Mouse (Mus musculus) liver, embryonic 14.5 days (tissue): ENCODE results near the gene Ube2k. TPM values are rescaled to one million over a fixed set of nuclear protein-coding genes. Genes with fewer than 3 reads are reported as not detected.
A peak's percentile ranks its signal among the peaks of the same experiment; 100 is the strongest.

Experiments
- ATAC-seq: fragments of 200-750 bp; cut with Nextera tagmentation; 2 replicates; pipeline ENCODE4 v1.8.0; 2017; ENCODE audit warnings: moderate number of reproducible peaks, mild to moderate bottlenecking, moderate library complexity; ENCODE audit not compliant: insufficient read depth
- DNase-seq, 3 experiments: peaks; one replicate each; pipeline ENCODE4 v3.0.0-alpha.2; 2012 to 2013; ENCODE audit warnings: low read depth in 3 of 3, low spot score in 3 of 3
- H3K27ac ChIP-seq: fragments of 300-500 bp; sonication (generic); 2 replicates; pipeline ENCODE4 v1.5.1; 2014; ENCODE audit warnings: moderate library complexity, mild to moderate bottlenecking, control low read depth, inconsistent platforms
- H3K27me3 ChIP-seq: fragments of 300-500 bp; sonication (generic); 2 replicates; pipeline ENCODE4 v1.6.1; 2014; ENCODE audit warnings: mild to moderate bottlenecking, low read length, moderate library complexity; ENCODE audit not compliant: control insufficient read depth, insufficient read depth
- H3K36me3 ChIP-seq: fragments of 300-500 bp; sonication (generic); replicated peaks from 2 replicates; pipeline ENCODE4 v1.6.1; 2014; ENCODE audit warnings: low read depth; ENCODE audit not compliant: control insufficient read depth, insufficient read depth
- H3K4me1 ChIP-seq, 2 experiments: fragments of 200-500 bp in 1 of 2; fragments of 300-500 bp in 1 of 2; sonication (generic) in 1 of 2; replicated peaks; 2 replicates each; pipeline ENCODE4 v1.6.1; 2012 to 2014; ENCODE audit warnings: antibody characterized with exemption in 1 of 2, inconsistent platforms in 1 of 2, low read length in 1 of 2; ENCODE audit not compliant: control insufficient read depth in 2 of 2, insufficient read depth in 2 of 2
- H3K4me2 ChIP-seq: fragments of 300-500 bp; sonication (generic); 2 replicates; pipeline ENCODE4 v1.6.1; 2014; ENCODE audit warnings: low read depth, mild to moderate bottlenecking, control low read depth, moderate library complexity
- H3K4me3 ChIP-seq, 2 experiments: fragments of 200-500 bp in 1 of 2; fragments of 300-500 bp in 1 of 2; sonication (generic) in 1 of 2; 2 replicates each; pipeline ENCODE4 v1.5.1; 2012 to 2014; ENCODE audit warnings: low read depth in 2 of 2, low read length in 2 of 2, mild to moderate bottlenecking in 2 of 2, control low read depth in 1 of 2, inconsistent platforms in 1 of 2, moderate library complexity in 1 of 2; ENCODE audit not compliant: insufficient read depth in 1 of 2
- H3K9ac ChIP-seq: fragments of 300-500 bp; sonication (generic); replicated peaks from 2 replicates; pipeline ENCODE4 v1.6.1; 2014; ENCODE audit warnings: mild to moderate bottlenecking, control low read depth, moderate library complexity
- H3K9me3 ChIP-seq: fragments of 300-500 bp; sonication (generic); 2 replicates; pipeline ENCODE4 v1.6.1; 2016; ENCODE audit warnings: low read length, mixed read lengths; ENCODE audit not compliant: control insufficient read depth
- CTCF ChIP-seq: IDR thresholded peaks from 2 replicates; pipeline ENCODE4 v1.5.1; 2016; ENCODE audit warnings: antibody characterized with exemption, low read depth, control low read depth
- EP300 ChIP-seq: IDR thresholded peaks from 2 replicates; pipeline ENCODE4 v1.6.1; 2016; ENCODE audit warnings: antibody characterized with exemption, low read depth
- WGBS: fragments of 180-500 bp; shearing (Covaris S2); extraction: QIAGEN DNeasy Blood & Tissue Kit; methylation state at CpG from one replicate; pipeline ENCODE4 v1.1.7; 2014; ENCODE audit not compliant: insufficient replicate concordance; 5-methylcytosine and 5-hydroxymethylcytosine counted together
- polyA plus RNA-seq, 2 experiments: library from polyadenylated mRNA; depleted of rRNA in 1 of 2; stranded (reverse) in 1 of 2; unstranded in 1 of 2; fragments of >200 nt; fragmentation: Nextera tagmentation in 1 of 2; extraction: Ambion mirVana in 1 of 2; gene quantifications; 2 replicates each; pipeline versions ENCODE4 v1.2.1 to v1.2.3; 2012 to 2014

The Ube2k gene
- polyA plus RNA-seq, 2 experiments: 60.5 to 64.7 TPM

DNA sequence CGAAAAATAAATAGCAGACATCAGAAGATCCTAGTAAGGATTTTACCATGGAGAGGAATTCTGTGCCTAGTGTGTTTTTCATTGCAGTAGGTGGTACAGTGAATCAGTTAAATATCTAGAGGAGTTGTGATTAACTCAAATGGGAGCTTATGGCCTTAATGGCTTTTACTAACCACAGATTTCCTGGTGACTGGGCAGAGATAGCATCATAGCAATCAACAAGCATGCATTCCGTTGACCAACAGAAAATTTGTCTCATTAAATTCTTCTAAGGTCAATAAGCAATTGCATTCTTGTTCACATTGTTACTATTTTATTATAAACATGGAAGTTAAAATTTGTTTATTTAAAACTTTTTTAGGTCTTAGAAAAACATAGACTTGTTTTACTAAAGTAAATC lies 28.5 kb downstream of the Ube2k start:
- Histone ChIP-seq H3K36me3 (peaks cover 5% of the 10 kb centered on the region), H3K27ac (no peak overlapping the region), H3K4me3 (no peak overlapping the region), H3K9me3 (no peaks in the 10 kb centered on the region), H3K27me3 (no peaks in the 10 kb centered on the region), H3K4me2 (no peak overlapping the region), H3K4me1 (0 out of 4 replicates have a peak, but pooled peaks cover 0 to 1% of the 10 kb centered on the region in 2 experiments), H3K9ac (no peak overlapping the region)
- ATAC-seq (no peak), DNase-seq (no peak)
- 59% methylated on average over 2 of the region's 2 CpGs for WGBS
- TF ChIP-seq EP300: no peak

DNA sequence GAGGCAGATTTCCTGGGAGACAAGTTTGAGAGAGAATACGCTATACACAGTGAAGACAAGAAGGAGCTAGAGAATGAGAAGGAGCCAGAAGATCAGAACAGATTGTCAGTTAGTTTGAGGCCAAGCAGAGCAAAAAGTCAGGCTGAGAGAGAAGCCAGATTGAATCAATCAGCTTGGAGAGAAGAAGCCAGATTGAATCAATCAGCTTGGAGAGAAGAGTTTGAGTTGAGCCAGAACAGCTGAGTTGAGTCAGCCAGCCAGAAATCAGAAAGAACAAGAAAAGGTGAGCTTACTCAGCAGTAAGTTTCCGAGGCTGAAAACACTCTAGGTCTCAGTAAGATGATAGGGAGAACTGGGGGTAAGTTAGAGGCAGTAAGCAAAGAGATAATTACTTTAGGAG lies 37.8 kb downstream of the Ube2k start:
- 72% methylated on average over 2 of the region's 2 CpGs for WGBS
- ATAC-seq (no peak), DNase-seq (no peak)
- Histone ChIP-seq H3K4me2 (no peak overlapping the region), H3K4me3 (no peak overlapping the region), H3K4me1 (no peaks in the 10 kb centered on the region), H3K9ac (no peak overlapping the region), H3K27me3 (no peaks in the 10 kb centered on the region), H3K36me3 (peaks cover 6% of the 10 kb centered on the region), H3K9me3 (no peaks in the 10 kb centered on the region), H3K27ac (no peak overlapping the region)
- no peak for TF ChIP-seq CTCF

- TF ChIP-seq CTCF (no peak), EP300 (no peak)
- H3K27me3 ChIP-seq: no peaks in the 10 kb centered on the region
- H3K9me3 ChIP-seq: no peaks in the 10 kb centered on the region
- ATAC-seq (no peak), DNase-seq (no peak)
- H3K4me3 ChIP-seq: no peak overlapping the region
- H3K4me1 ChIP-seq: no peaks in the 10 kb centered on the region
- 72% methylated on average over 2 of the region's 2 CpGs for WGBS
- no peak overlapping the region for H3K9ac ChIP-seq
- H3K4me2 ChIP-seq: no peak overlapping the region
- H3K27ac ChIP-seq: no peak overlapping the region
- peaks cover 11% of the 10 kb centered on the region for H3K36me3 ChIP-seq
Measured at GRCm38 (mm10) chr5:65575896-65576295, 38.9 kb downstream of the Ube2k start.

DNA sequence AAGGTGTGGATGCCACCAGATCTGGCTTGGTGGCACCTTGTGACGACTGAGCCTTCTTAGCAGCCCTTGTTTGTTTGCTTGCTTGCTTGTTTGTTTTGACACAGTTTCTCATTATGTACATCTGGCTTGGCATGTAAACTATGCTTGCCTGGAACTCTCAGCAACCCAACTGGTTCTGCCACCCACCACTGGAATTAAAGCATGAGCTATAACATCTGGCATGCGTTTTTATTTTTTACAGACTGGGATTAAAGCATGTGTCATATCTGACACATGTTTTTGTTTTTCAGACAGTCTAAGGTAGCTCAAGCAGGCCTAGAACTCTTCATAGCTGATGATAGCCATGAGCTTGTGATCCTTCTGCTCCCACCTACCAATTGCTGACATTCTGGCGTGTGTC lies 41.5 kb downstream of the Ube2k start:
- no peak overlapping the region for H3K9ac ChIP-seq
- H3K4me3 ChIP-seq: no peak overlapping the region
- no peak for DNase-seq
- no peak for ATAC-seq
- H3K27me3 ChIP-seq: no peaks in the 10 kb centered on the region
- no peak overlapping the region for H3K4me2 ChIP-seq
- peaks cover 7% of the 10 kb centered on the region for H3K36me3 ChIP-seq
- WGBS: 85% methylated on average over 3 of the region's 3 CpGs
- H3K27ac ChIP-seq: no peak overlapping the region
- H3K9me3 ChIP-seq: no peaks in the 10 kb centered on the region
- TF ChIP-seq EP300 (no peak), CTCF (no peak)
- no peaks in the 10 kb centered on the region for H3K4me1 ChIP-seq

GRCm38 (mm10) chr5:65586291-65586690 lies 49.3 kb downstream of the Ube2k start:
- Histone ChIP-seq H3K9me3 (no peaks in the 10 kb centered on the region), H3K4me2 (no peak overlapping the region), H3K4me3 (no peak overlapping the region), H3K27me3 (no peaks in the 10 kb centered on the region), H3K36me3 (peaks cover 11% of the 10 kb centered on the region), H3K9ac (no peak overlapping the region), H3K27ac (no peak overlapping the region), H3K4me1 (peaks cover 0 to 4% of the 10 kb centered on the region in 2 experiments; a peak in 1 of 4 replicates)
- TF ChIP-seq EP300 (no peak), CTCF (no peak)
- peak in 1 of 3 experiments; percentile 15 for DNase-seq
- 84% methylated on average over 5 of the region's 5 CpGs for WGBS
- ATAC-seq: peak; percentile 18; the same call in 1 of the 2 replicates

- no peak for ATAC-seq
Measured at GRCm38 (mm10) chr5:65590199-65590598, 53.2 kb downstream of the Ube2k start.

More at GRCm38 (mm10) chr5:65590199-65590598, 53.2 kb downstream of the Ube2k start:
- Histone ChIP-seq H3K36me3 (peaks cover 25% of the 10 kb centered on the region), H3K4me1 (peaks cover 0 to 4% of the 10 kb centered on the region in 2 experiments; a peak in 1 of 4 replicates), H3K27me3 (no peaks in the 10 kb centered on the region), H3K9ac (no peak overlapping the region), H3K4me2 (no peak overlapping the region), H3K27ac (no peak overlapping the region), H3K4me3 (no peak overlapping the region), H3K9me3 (no peaks in the 10 kb centered on the region)
- DNase-seq: no peak
- 21% methylated on average over 1 of the region's 1 CpGs for WGBS
- TF ChIP-seq CTCF (no peak), EP300 (no peak)
